Mouse (Mus musculus) limb, embryonic 13.5 days (tissue): ENCODE results near the gene Angptl7. TPM values are rescaled to one million over a fixed set of nuclear protein-coding genes. Genes with fewer than 3 reads are reported as not detected.

ENCODE experiments used
- ATAC-seq: fragments of 200-750 bp; cut with Nextera tagmentation; 2 replicates; pipeline ENCODE4 v1.8.0; 2017; ENCODE audit warnings: low read depth, moderate number of reproducible peaks, moderate TSS enrichment; ENCODE audit not compliant: low FRiP score
- H3K27ac ChIP-seq: fragments of 300-500 bp; sonication (generic); 2 replicates; pipeline ENCODE4 v1.5.1; 2015; ENCODE audit warnings: inconsistent platforms, mild to moderate bottlenecking, moderate library complexity
- H3K27me3 ChIP-seq: fragments of 300-500 bp; sonication (generic); 2 replicates; pipeline ENCODE4 v1.6.1; 2015; ENCODE audit warnings: mild to moderate bottlenecking, inconsistent platforms
- H3K36me3 ChIP-seq: fragments of 300-500 bp; sonication (generic); 2 replicates; pipeline ENCODE4 v1.6.1; 2015; ENCODE audit warnings: inconsistent platforms, mild to moderate bottlenecking, moderate library complexity
- H3K4me1 ChIP-seq: fragments of 300-500 bp; sonication (generic); 2 replicates; pipeline ENCODE4 v1.6.1; 2015; ENCODE audit warnings: inconsistent platforms
- H3K4me2 ChIP-seq: fragments of 300-500 bp; sonication (generic); replicated peaks from 2 replicates; pipeline ENCODE4 v1.6.1; 2015; ENCODE audit warnings: inconsistent platforms, mild to moderate bottlenecking, moderate library complexity
- H3K4me3 ChIP-seq: fragments of 300-500 bp; sonication (generic); 2 replicates; pipeline ENCODE4 v1.5.1; 2015; ENCODE audit warnings: moderate library complexity, mild to moderate bottlenecking, inconsistent platforms
- H3K9ac ChIP-seq: fragments of 300-500 bp; sonication (generic); 2 replicates; pipeline ENCODE4 v1.6.1; 2015; ENCODE audit warnings: mild to moderate bottlenecking, inconsistent platforms
- H3K9me3 ChIP-seq: fragments of 300-500 bp; sonication (generic); 2 replicates; pipeline ENCODE4 v1.6.1; 2016; ENCODE audit warnings: inconsistent platforms
- WGBS: fragments of 180-500 bp; shearing (Covaris S2); methylation state at CpG from one replicate; pipeline ENCODE4 v1.1.7; 2015; 5-methylcytosine and 5-hydroxymethylcytosine counted together
- polyA plus RNA-seq: library from polyadenylated mRNA; unstranded; fragments of >200 nt; fragmentation: Nextera tagmentation; extraction: Ambion mirVana; gene quantifications from 2 replicates; pipeline ENCODE4 v1.2.1, GENCODE M21; 2015

Gene Angptl7
- polyA plus RNA-seq, 1 experiment from 2014 or later: 2.0 TPM

- no peak overlapping the region for H3K4me2 ChIP-seq
- H3K9me3 ChIP-seq: no peaks in the 10 kb centered on the region
- H3K4me3 ChIP-seq: no peak overlapping the region
- H3K27me3 ChIP-seq: no peaks in the 10 kb centered on the region
- peaks cover 99% of the 10 kb centered on the region for H3K36me3 ChIP-seq
- WGBS: 92% methylated on average over 12 of the region's 12 CpGs
- H3K4me1 ChIP-seq: no peaks in the 10 kb centered on the region
- no peak overlapping the region for H3K9ac ChIP-seq
- ATAC-seq: no peak
- H3K27ac ChIP-seq: no peak overlapping the region
Measured at GRCm38 (mm10) chr4:148464301-148464700, 36.0 kb downstream of the Angptl7 start.

GRCm38 (mm10) chr4:148463208-148463960, 36.9 kb downstream of the Angptl7 start:
- Histone ChIP-seq H3K9me3 (no peaks in the 10 kb centered on the region), H3K27ac (no peak overlapping the region), H3K27me3 (no peaks in the 10 kb centered on the region), H3K4me1 (no peaks in the 10 kb centered on the region), H3K4me3 (no peak overlapping the region), H3K4me2 (no peak overlapping the region), H3K9ac (no peak overlapping the region), H3K36me3 (peaks cover 99% of the 10 kb centered on the region)
- WGBS: 77% methylated on average over 14 of the region's 14 CpGs
- ATAC-seq: 0 out of 2 replicates have a peak, but pooled peaks have one; percentile 36

GRCm38 (mm10) chr4:148462717-148463116, 37.5 kb downstream of the Angptl7 start:
- H3K9ac ChIP-seq: no peak overlapping the region
- H3K4me1 ChIP-seq: no peaks in the 10 kb centered on the region
- no peaks in the 10 kb centered on the region for H3K27me3 ChIP-seq
- WGBS: 94% methylated on average over 13 of the region's 13 CpGs
- H3K4me2 ChIP-seq: no peak overlapping the region
- H3K27ac ChIP-seq: no peak overlapping the region
- no peak for ATAC-seq
- H3K36me3 ChIP-seq: peaks cover 99% of the 10 kb centered on the region
- H3K4me3 ChIP-seq: no peak overlapping the region
- H3K9me3 ChIP-seq: no peaks in the 10 kb centered on the region

GRCm38 (mm10) chr4:148461772-148462171, 38.5 kb downstream of the Angptl7 start:
- WGBS: 87% methylated on average over 4 of the region's 4 CpGs
- Histone ChIP-seq H3K4me1 (no peaks in the 10 kb centered on the region), H3K4me3 (no peak overlapping the region), H3K9ac (no peak overlapping the region), H3K4me2 (no peak overlapping the region), H3K27ac (no peak overlapping the region), H3K9me3 (no peaks in the 10 kb centered on the region), H3K27me3 (no peaks in the 10 kb centered on the region), H3K36me3 (peaks cover 99% of the 10 kb centered on the region)
- no peak for ATAC-seq

DNA sequence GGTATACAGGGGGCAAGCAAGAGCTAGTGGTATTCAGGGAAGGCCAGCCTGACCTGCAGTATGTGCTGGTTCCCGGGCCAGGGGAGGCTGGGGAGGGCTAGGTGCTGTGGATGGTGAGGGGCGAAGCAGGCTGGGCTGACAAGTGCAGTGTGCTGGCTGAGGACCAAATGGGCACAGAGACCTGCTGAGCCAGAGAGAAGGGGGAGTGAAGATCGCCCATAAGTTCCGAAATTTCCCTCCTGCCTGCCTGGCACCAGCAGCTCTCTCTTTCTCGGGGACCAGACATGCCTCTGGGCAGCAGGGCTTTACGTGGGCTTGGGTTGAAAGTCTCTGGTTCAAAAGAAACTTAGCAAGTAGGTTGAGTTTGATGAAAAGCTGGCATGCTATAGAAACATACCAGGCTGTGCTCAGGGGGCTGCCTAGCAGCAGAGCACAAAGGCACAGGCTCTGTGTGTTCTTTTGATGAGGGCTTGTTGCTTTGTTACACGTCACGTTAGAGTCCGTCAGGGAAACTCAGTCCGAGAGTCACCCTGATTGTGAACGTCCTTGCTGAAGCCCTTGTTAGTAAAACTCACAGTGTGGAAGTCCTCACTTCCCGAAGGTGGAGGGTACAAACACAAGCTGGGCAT, 39.5 kb downstream of the Angptl7 start:
- no peaks in the 10 kb centered on the region for H3K4me1 ChIP-seq
- no peak for ATAC-seq
- no peak overlapping the region for H3K27ac ChIP-seq
- peaks cover 99% of the 10 kb centered on the region for H3K36me3 ChIP-seq
- H3K4me2 ChIP-seq: no peak overlapping the region
- H3K4me3 ChIP-seq: no peak overlapping the region
- no peaks in the 10 kb centered on the region for H3K9me3 ChIP-seq
- WGBS: 93% methylated on average over 12 of the region's 12 CpGs
- H3K9ac ChIP-seq: no peak overlapping the region
- no peaks in the 10 kb centered on the region for H3K27me3 ChIP-seq

DNA sequence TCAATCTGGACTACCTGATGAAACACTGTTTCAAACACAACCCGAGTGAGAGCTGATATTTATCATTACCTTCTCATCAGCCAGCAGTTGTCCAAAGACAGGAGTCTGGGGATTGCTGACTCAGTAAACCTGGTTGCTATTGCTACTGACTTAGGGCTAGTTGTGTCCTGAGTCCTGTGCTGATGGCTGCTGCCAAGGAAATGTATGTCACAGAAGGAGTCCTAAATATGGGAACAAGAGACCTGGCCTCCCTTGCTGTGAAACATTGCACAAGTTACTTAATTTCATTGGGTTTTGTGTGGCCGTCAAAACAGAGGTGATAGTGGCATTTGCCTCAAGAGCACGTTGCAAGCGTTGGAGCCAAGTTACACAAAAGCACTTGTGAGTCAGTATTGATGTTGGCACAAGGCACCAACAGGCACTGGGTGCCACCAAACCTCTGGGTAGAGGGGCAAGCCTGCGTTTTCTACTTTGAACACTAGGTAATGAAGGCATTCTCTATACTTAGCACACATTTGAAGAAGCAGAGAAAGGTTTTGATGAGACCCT, 44.7 kb downstream of the Angptl7 start:
- Histone ChIP-seq H3K27ac (no peak overlapping the region), H3K4me2 (no peak overlapping the region), H3K36me3 (peaks cover 87% of the 10 kb centered on the region), H3K4me1 (peaks cover under 1% of the 10 kb centered on the region; the same call in 1 of the 2 replicates), H3K9ac (no peak overlapping the region), H3K27me3 (no peaks in the 10 kb centered on the region), H3K9me3 (no peaks in the 10 kb centered on the region), H3K4me3 (no peak overlapping the region)
- no peak for ATAC-seq
- 94% methylated on average over 5 of the region's 5 CpGs for WGBS

GRCm38 (mm10) chr4:148453707-148454106, 46.6 kb downstream of the Angptl7 start:
- no peaks in the 10 kb centered on the region for H3K27me3 ChIP-seq
- peaks cover 15% of the 10 kb centered on the region for H3K4me1 ChIP-seq
- H3K4me2 ChIP-seq: no peak overlapping the region
- ATAC-seq: no peak
- no peak overlapping the region for H3K27ac ChIP-seq
- peaks cover 69% of the 10 kb centered on the region for H3K36me3 ChIP-seq
- H3K4me3 ChIP-seq: no peak overlapping the region
- no peaks in the 10 kb centered on the region for H3K9me3 ChIP-seq
- 89% methylated on average over 11 of the region's 11 CpGs for WGBS
- H3K9ac ChIP-seq: no peak overlapping the region

DNA sequence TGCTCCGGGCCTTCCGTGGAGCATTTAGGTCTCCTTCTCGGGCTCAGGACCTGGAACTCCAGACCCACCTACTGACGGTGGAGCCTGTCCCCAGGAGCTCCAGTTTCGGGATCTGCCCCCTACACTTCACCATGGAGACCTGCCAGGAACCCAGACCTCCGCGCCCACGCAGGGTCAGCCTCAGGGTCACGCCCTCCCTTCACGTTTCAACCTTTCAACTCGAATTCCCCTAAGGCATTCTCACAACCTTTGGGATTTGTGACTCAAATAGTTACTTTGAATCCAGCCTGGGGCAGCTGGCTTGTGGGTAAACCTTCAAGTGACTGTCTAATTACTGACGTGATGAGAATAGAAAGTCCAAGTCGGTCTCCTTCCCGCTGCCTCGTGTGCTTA, 51.4 kb downstream of the Angptl7 start:
- H3K4me3 ChIP-seq: peak overlapping the region; percentile 99
- no peaks in the 10 kb centered on the region for H3K27me3 ChIP-seq
- H3K9me3 ChIP-seq: no peaks in the 10 kb centered on the region
- peaks cover 20% of the 10 kb centered on the region for H3K36me3 ChIP-seq
- WGBS: under 1% methylated on average over 15 of the region's 15 CpGs
- peak overlapping the region; percentile 96 for H3K9ac ChIP-seq
- peak overlapping the region; percentile 48; the same call in 1 of the 2 replicates for H3K27ac ChIP-seq
- H3K4me1 ChIP-seq: peaks cover 25% of the 10 kb centered on the region
- no peak for ATAC-seq
- H3K4me2 ChIP-seq: peak overlapping the region; percentile 93

GRCm38 (mm10) chr4:148448179-148448852, 51.9 kb downstream of the Angptl7 start, which contains the start of gene Mtor:
Gene Mtor, plus strand, starts transcription at chr4:148448611.
- Histone ChIP-seq H3K4me3 (peak within 1 kb of the TSS; percentile 99), H3K27me3 (no peaks in the 10 kb centered on the region), H3K9me3 (no peaks in the 10 kb centered on the region), H3K9ac (peak within 1 kb of the TSS; percentile 96), H3K4me1 (peaks cover 30% of the 10 kb centered on the region), H3K36me3 (peaks cover 15% of the 10 kb centered on the region), H3K27ac (peak within 1 kb of the TSS; percentile 48; the same call in 1 of the 2 replicates), H3K4me2 (peak within 1 kb of the TSS; percentile 93)
- WGBS: under 1% methylated on average over 54 of the region's 56 CpGs
- ATAC-seq: peak; percentile 97

Other genes starting within 250 kb of the Angptl7 start
- 0.13 and 0.32 TPM in 2 replicates for gene Disp3, start 212.5 kb downstream of the Angptl7 start, polyA plus RNA-seq
- gene Ubiad1, start 55.7 kb downstream of the Angptl7 start, polyA plus RNA-seq: 21.3 and 23.1 TPM in 2 replicates
- 15.8 and 16.5 TPM in 2 replicates for gene Mtor, start 51.8 kb downstream of the Angptl7 start, polyA plus RNA-seq
- gene Exosc10, start 58.0 kb upstream of the Angptl7 start, polyA plus RNA-seq: 103 TPM in 2 replicates
- 216 and 223 TPM in 2 replicates for gene Srm, start 91.0 kb upstream of the Angptl7 start, polyA plus RNA-seq
- gene Masp2, start 102.1 kb upstream of the Angptl7 start, polyA plus RNA-seq: 0.15 and 0.27 TPM in 2 replicates
- 346 and 363 TPM in 2 replicates for gene Tardbp, start 126.6 kb upstream of the Angptl7 start, polyA plus RNA-seq
- not detected in 2 replicates for gene Gm572, start 142.9 kb upstream of the Angptl7 start, polyA plus RNA-seq